Mouse (Mus musculus) gastrocnemius, adult 2 months (tissue): ENCODE results near the gene Hist1h2ba. TPM values are rescaled to one million over a fixed set of nuclear protein-coding genes. Genes with fewer than 3 reads are reported as not detected.

Source experiments
- DNase-seq: peaks from one replicate; pipeline ENCODE4 v3.0.0; 2022
- H3K27ac ChIP-seq: fragments of 200-600 bp; 2 replicates; pipeline ENCODE4 v1.8.1; 2022; ENCODE audit warnings: mild to moderate bottlenecking
- H3K4me3 ChIP-seq: fragments of 200-600 bp; 2 replicates; pipeline ENCODE4 v1.8.1; 2022; ENCODE audit warnings: mild to moderate bottlenecking, moderate library complexity
- CTCF ChIP-seq: fragments of 200-600 bp; IDR thresholded peaks from 2 replicates; pipeline ENCODE4 v1.8.1; 2022; ENCODE audit warnings: antibody characterized with exemption, mild to moderate bottlenecking, moderate library complexity
- intact Hi-C: fragments of 180-260 bp; cut with DNase I; formaldehyde crosslinking; loops from one replicate; pipeline ENCODE4 v1.15.1; 2025
- total RNA-seq, 2 experiments: library from RNA; stranded (reverse); gene quantifications; 2 replicates each; pipeline ENCODE4 v1.2.3; 2021

Gene Hist1h2ba
- total RNA-seq, 2 experiments from 2014 or later, result not detected

GRCm38 (mm10) chr13:23930461-23930860 is 3.5 kb downstream of the Hist1h2ba start:
- intact Hi-C loops, result no loop called here
- DNase-seq, result no peak

GRCm38 (mm10) chr13:23928637-23929036 is 5.3 kb downstream of the Hist1h2ba start:
- intact Hi-C loops, result no loop called here
- H3K27ac ChIP-seq, result no peak overlapping the region
- TF ChIP-seq CTCF, result no peak
- DNase-seq, result no peak
- H3K4me3 ChIP-seq, result no peak overlapping the region

More at GRCm38 (mm10) chr13:23930461-23930860, 3.5 kb downstream of the Hist1h2ba start:
- Histone ChIP-seq H3K27ac (no peak overlapping the region), H3K4me3 (peak overlapping the region; percentile 39)
- TF ChIP-seq CTCF, result no peak

GRCm38 (mm10) chr13:23925792-23926191 is 8.2 kb downstream of the Hist1h2ba start:
- Histone ChIP-seq H3K27ac (no peak overlapping the region), H3K4me3 (no peak overlapping the region)
- DNase-seq, result no peak
- no peak for TF ChIP-seq CTCF
- intact Hi-C loops, result no loop called here

- intact Hi-C loops, result no loop called here
- no peak for TF ChIP-seq CTCF
- no peak overlapping the region for H3K27ac ChIP-seq
- no peak overlapping the region for H3K4me3 ChIP-seq
- no peak for DNase-seq
These were observed 16.3 kb downstream of the Hist1h2ba start for GRCm38 (mm10) chr13:23917674-23918073.

- intact Hi-C loops, result no loop called here
- peak; percentile 54 for DNase-seq
- no peak overlapping the region for H3K4me3 ChIP-seq
- no peak for TF ChIP-seq CTCF
- no peak overlapping the region for H3K27ac ChIP-seq
These were observed 17.8 kb downstream of the Hist1h2ba start for GRCm38 (mm10) chr13:23916132-23916531.

- intact Hi-C loops, result no loop called here
- Histone ChIP-seq H3K27ac (no peak within 1 kb of the TSS), H3K4me3 (no peak within 1 kb of the TSS)
- no peak for DNase-seq
- TF ChIP-seq CTCF, result no peak
These were observed 19.4 kb downstream of the Hist1h2ba start, which contains the start of gene Slc17a4 for GRCm38 (mm10) chr13:23914376-23915167. TSS of gene Slc17a4 (minus strand) at chr13:23915009.

GRCm38 (mm10) chr13:23913791-23914306 is 20.1 kb downstream of the Hist1h2ba start:
- no peak overlapping the region for H3K4me3 ChIP-seq
- intact Hi-C loops, result no loop called here
- no peak for TF ChIP-seq CTCF
- no peak overlapping the region for H3K27ac ChIP-seq
- DNase-seq, result no peak

- H3K4me3 ChIP-seq, result no peak overlapping the region
- DNase-seq, result no peak
- H3K27ac ChIP-seq, result no peak overlapping the region
- intact Hi-C loops, result no loop called here
- TF ChIP-seq CTCF, result no peak
These were observed 22.6 kb downstream of the Hist1h2ba start for GRCm38 (mm10) chr13:23911335-23911734.

- intact Hi-C loops, result no loop called here
- no peak for TF ChIP-seq CTCF
- no peak for DNase-seq
- no peak overlapping the region for H3K27ac ChIP-seq
- no peak overlapping the region for H3K4me3 ChIP-seq
These were observed 23.8 kb downstream of the Hist1h2ba start for GRCm38 (mm10) chr13:23910121-23910520.

- no peak for DNase-seq
- intact Hi-C loops, result no loop called here
- no peak overlapping the region for H3K4me3 ChIP-seq
- TF ChIP-seq CTCF, result no peak
- H3K27ac ChIP-seq, result no peak overlapping the region
These were observed 27.1 kb downstream of the Hist1h2ba start for GRCm38 (mm10) chr13:23906906-23907305.

GRCm38 (mm10) chr13:23898242-23898641 is 35.7 kb downstream of the Hist1h2ba start:
- intact Hi-C loops, result no loop called here
- DNase-seq, result no peak
- no peak overlapping the region for H3K27ac ChIP-seq
- no peak for TF ChIP-seq CTCF
- no peak overlapping the region for H3K4me3 ChIP-seq

- Histone ChIP-seq H3K4me3 (no peak overlapping the region), H3K27ac (no peak overlapping the region)
- no peak for TF ChIP-seq CTCF
- intact Hi-C loops, result no loop called here
- no peak for DNase-seq
These were observed 40.7 kb downstream of the Hist1h2ba start for GRCm38 (mm10) chr13:23893269-23893593.

GRCm38 (mm10) chr13:23892592-23893268 is 41.2 kb downstream of the Hist1h2ba start:
- no peak overlapping the region for H3K4me3 ChIP-seq
- no peak for TF ChIP-seq CTCF
- H3K27ac ChIP-seq, result no peak overlapping the region
- DNase-seq, result no peak
- intact Hi-C loops, result no loop called here
